Mouse (Mus musculus): ENCODE measurements at regions not wholly inside any gene's neighbourhood (a gene's known extent, or its start where the extent isn't known, plus 50 kb on each side); places are given as distances from the start of the nearest gene placed in this dataset.

- no peak for DNase-seq (ENCODE audit: low spot score)
- Histone ChIP-seq H3K9ac (ENCODE audit: low read length) (no peak overlapping the region), H3K9me3 (ENCODE audit: control insufficient read depth, low read length) (no peaks in the 10 kb centered on the region), H3K4me1 (replicated peaks; ENCODE audit: control insufficient read depth, insufficient read depth, low read length) (no peaks in the 10 kb centered on the region), H3K36me3 (ENCODE audit: control insufficient read depth, insufficient read depth, low read length) (no peaks in the 10 kb centered on the region), H3K4me3 (ENCODE audit: low read depth, low read length) (no peak overlapping the region), H3K4me2 (ENCODE audit: low read depth, low read length, severe bottlenecking) (no peak overlapping the region), H3K27ac (ENCODE audit: low read depth, low read length) (no peak overlapping the region), H3K27me3 (ENCODE audit: control insufficient read depth, insufficient read depth, low read length) (no peaks in the 10 kb centered on the region)
- 82% methylated on average over 6 of the region's 6 CpGs for WGBS
- ATAC-seq (replicated peaks; ENCODE audit: low FRiP score): no peak
These were observed 78.8 kb downstream of the Skor1 start for GRCm38 (mm10) chr9:63069919-63070318.

GRCm38 (mm10) chr9:63067054-63067406 lies 79.3 kb upstream of the Pias1 start:
- no peaks in the 10 kb centered on the region for H3K4me1 ChIP-seq (replicated peaks; ENCODE audit: control insufficient read depth, insufficient read depth, low read length)
- DNase-seq (ENCODE audit: low spot score) (no peak), ATAC-seq (replicated peaks; ENCODE audit: low FRiP score) (no peak)
- no peaks in the 10 kb centered on the region for H3K36me3 ChIP-seq (ENCODE audit: control insufficient read depth, insufficient read depth, low read length)
- no peaks in the 10 kb centered on the region for H3K27me3 ChIP-seq (ENCODE audit: control insufficient read depth, insufficient read depth, low read length)
- H3K9me3 ChIP-seq (ENCODE audit: control insufficient read depth, low read length): peaks cover 6% of the 10 kb centered on the region; the same call in 1 of the 2 replicates
- no peak overlapping the region for H3K9ac ChIP-seq (ENCODE audit: low read length)
- H3K27ac ChIP-seq (ENCODE audit: low read depth, low read length): no peak overlapping the region
- 68% methylated on average over 2 of the region's 2 CpGs for WGBS
- H3K4me3 ChIP-seq (ENCODE audit: low read depth, low read length): no peak overlapping the region
- H3K4me2 ChIP-seq (ENCODE audit: low read depth, low read length, severe bottlenecking): no peak overlapping the region

- Histone ChIP-seq H3K4me3 (ENCODE audit: low read depth, low read length) (no peak overlapping the region), H3K36me3 (ENCODE audit: control insufficient read depth, insufficient read depth, low read length) (no peaks in the 10 kb centered on the region), H3K4me1 (replicated peaks; ENCODE audit: control insufficient read depth, insufficient read depth, low read length) (no peaks in the 10 kb centered on the region), H3K27me3 (ENCODE audit: control insufficient read depth, insufficient read depth, low read length) (no peaks in the 10 kb centered on the region), H3K27ac (ENCODE audit: low read depth, low read length) (no peak overlapping the region), H3K4me2 (ENCODE audit: low read depth, low read length, severe bottlenecking) (no peak overlapping the region), H3K9ac (ENCODE audit: low read length) (no peak overlapping the region), H3K9me3 (ENCODE audit: control insufficient read depth, low read length) (peaks cover 6% of the 10 kb centered on the region; the same call in 1 of the 2 replicates)
- ATAC-seq (replicated peaks; ENCODE audit: low FRiP score): no peak
- WGBS: 88% methylated on average over 10 of the region's 10 CpGs
- no peak for DNase-seq (ENCODE audit: low spot score)
These were observed 78.8 kb upstream of the Pias1 start for GRCm38 (mm10) chr9:63066384-63067053.

GRCm38 (mm10) chr9:63063525-63063924 lies 75.8 kb upstream of the Pias1 start:
- Histone ChIP-seq H3K9me3 (ENCODE audit: control insufficient read depth, low read length) (peaks cover 6% of the 10 kb centered on the region; the same call in 1 of the 2 replicates), H3K9ac (ENCODE audit: low read length) (no peak overlapping the region), H3K36me3 (ENCODE audit: control insufficient read depth, insufficient read depth, low read length) (no peaks in the 10 kb centered on the region), H3K4me1 (replicated peaks; ENCODE audit: control insufficient read depth, insufficient read depth, low read length) (peaks cover 7% of the 10 kb centered on the region), H3K4me3 (ENCODE audit: low read depth, low read length) (no peak overlapping the region), H3K27me3 (ENCODE audit: control insufficient read depth, insufficient read depth, low read length) (no peaks in the 10 kb centered on the region), H3K27ac (ENCODE audit: low read depth, low read length) (no peak overlapping the region), H3K4me2 (ENCODE audit: low read depth, low read length, severe bottlenecking) (no peak overlapping the region)
- 94% methylated on average over 2 of the region's 2 CpGs for WGBS
- ATAC-seq (replicated peaks; ENCODE audit: low FRiP score): no peak
- DNase-seq (ENCODE audit: low spot score): no peak

- ATAC-seq (replicated peaks; ENCODE audit: low FRiP score) (no peak), DNase-seq (ENCODE audit: low spot score) (no peak)
- Histone ChIP-seq H3K4me2 (ENCODE audit: low read depth, low read length, severe bottlenecking) (no peak overlapping the region), H3K27me3 (ENCODE audit: control insufficient read depth, insufficient read depth, low read length) (no peaks in the 10 kb centered on the region), H3K27ac (ENCODE audit: low read depth, low read length) (no peak overlapping the region), H3K4me1 (replicated peaks; ENCODE audit: control insufficient read depth, insufficient read depth, low read length) (peaks cover 7% of the 10 kb centered on the region), H3K4me3 (ENCODE audit: low read depth, low read length) (no peak overlapping the region), H3K9me3 (ENCODE audit: control insufficient read depth, low read length) (peaks cover 6% of the 10 kb centered on the region; the same call in 1 of the 2 replicates), H3K9ac (ENCODE audit: low read length) (no peak overlapping the region), H3K36me3 (ENCODE audit: control insufficient read depth, insufficient read depth, low read length) (no peaks in the 10 kb centered on the region)
- 87% methylated on average over 5 of the region's 5 CpGs for WGBS
These were observed 73.0 kb upstream of the Pias1 start for GRCm38 (mm10) chr9:63060740-63061139.

GRCm38 (mm10) chr9:63059234-63059842 lies 71.6 kb upstream of the Pias1 start:
- Histone ChIP-seq H3K4me2 (ENCODE audit: low read depth, low read length, severe bottlenecking) (peak overlapping the region; percentile 46), H3K36me3 (ENCODE audit: control insufficient read depth, insufficient read depth, low read length) (no peaks in the 10 kb centered on the region), H3K27me3 (ENCODE audit: control insufficient read depth, insufficient read depth, low read length) (no peaks in the 10 kb centered on the region), H3K27ac (ENCODE audit: low read depth, low read length) (peak overlapping the region; percentile 51; the same call in 1 of the 2 replicates), H3K9me3 (ENCODE audit: control insufficient read depth, low read length) (peaks cover 6% of the 10 kb centered on the region; the same call in 1 of the 2 replicates), H3K4me1 (replicated peaks; ENCODE audit: control insufficient read depth, insufficient read depth, low read length) (peaks cover 7% of the 10 kb centered on the region), H3K4me3 (ENCODE audit: low read depth, low read length) (peak overlapping the region; percentile 0; the same call in 1 of the 2 replicates), H3K9ac (ENCODE audit: low read length) (peak overlapping the region; percentile 43)
- 1% methylated on average over 10 of the region's 10 CpGs for WGBS
- peak; percentile 86 for ATAC-seq (replicated peaks; ENCODE audit: low FRiP score)
- peak; percentile 83 for DNase-seq (ENCODE audit: low spot score)

- Histone ChIP-seq H3K4me3 (ENCODE audit: low read depth, low read length) (peak overlapping the region; percentile 0; the same call in 1 of the 2 replicates), H3K36me3 (ENCODE audit: control insufficient read depth, insufficient read depth, low read length) (no peaks in the 10 kb centered on the region), H3K9ac (ENCODE audit: low read length) (peak overlapping the region; percentile 43), H3K9me3 (ENCODE audit: control insufficient read depth, low read length) (peaks cover 6% of the 10 kb centered on the region; the same call in 1 of the 2 replicates), H3K4me2 (ENCODE audit: low read depth, low read length, severe bottlenecking) (peak overlapping the region; percentile 46), H3K27ac (ENCODE audit: low read depth, low read length) (peak overlapping the region; percentile 51; the same call in 1 of the 2 replicates), H3K4me1 (replicated peaks; ENCODE audit: control insufficient read depth, insufficient read depth, low read length) (peaks cover 7% of the 10 kb centered on the region), H3K27me3 (ENCODE audit: control insufficient read depth, insufficient read depth, low read length) (no peaks in the 10 kb centered on the region)
- WGBS: 22% methylated on average over 16 of the region's 16 CpGs
- DNase-seq (ENCODE audit: low spot score): peak; percentile 55
- ATAC-seq (replicated peaks; ENCODE audit: low FRiP score): peak; percentile 18; the same call in 1 of the 2 replicates
These were observed 70.9 kb upstream of the Pias1 start for GRCm38 (mm10) chr9:63058506-63059233.

GRCm38 (mm10) chr9:63056695-63057349 lies 69.1 kb upstream of the Pias1 start:
- Histone ChIP-seq H3K27ac (ENCODE audit: low read depth, low read length) (no peak overlapping the region), H3K36me3 (ENCODE audit: control insufficient read depth, insufficient read depth, low read length) (no peaks in the 10 kb centered on the region), H3K9me3 (ENCODE audit: control insufficient read depth, low read length) (no peaks in the 10 kb centered on the region), H3K4me3 (ENCODE audit: low read depth, low read length) (no peak overlapping the region), H3K4me1 (replicated peaks; ENCODE audit: control insufficient read depth, insufficient read depth, low read length) (peaks cover 7% of the 10 kb centered on the region), H3K27me3 (ENCODE audit: control insufficient read depth, insufficient read depth, low read length) (no peaks in the 10 kb centered on the region), H3K4me2 (ENCODE audit: low read depth, low read length, severe bottlenecking) (no peak overlapping the region), H3K9ac (ENCODE audit: low read length) (no peak overlapping the region)
- no peak for DNase-seq (ENCODE audit: low spot score)
- ATAC-seq (replicated peaks; ENCODE audit: low FRiP score): no peak
- 85% methylated on average over 9 of the region's 9 CpGs for WGBS

Data from forebrain, embryonic 11.5 days (tissue).